Mouse (Mus musculus) liver (tissue): ENCODE measurements at regions not wholly inside any gene's neighbourhood (a gene's known extent, or its start where the extent isn't known, plus 50 kb on each side); places are given as distances from the start of the nearest gene placed in this dataset.

Experiments used
- DNase-seq: peaks from one replicate; pipeline ENCODE4 v3.0.0-alpha.2; 2020; ENCODE audit warnings: mixed read lengths

DNA sequence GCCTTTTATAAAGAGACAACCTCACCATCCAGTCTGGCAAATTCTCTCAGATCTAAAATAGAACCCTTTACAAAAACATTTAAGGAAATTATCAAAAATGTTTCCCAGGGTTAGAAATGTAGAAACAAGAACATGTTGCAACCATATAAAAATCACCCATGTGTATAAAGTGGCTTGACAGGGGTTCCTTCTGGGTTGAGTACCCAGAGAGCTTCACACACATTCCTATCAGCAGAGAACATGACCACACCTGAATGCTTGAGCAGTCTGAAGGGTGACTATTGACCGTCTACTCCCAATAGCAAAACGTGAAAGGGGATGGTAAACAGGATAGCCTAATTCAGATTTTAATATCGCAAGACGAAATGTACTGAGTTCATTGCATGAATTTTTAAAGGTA is 57.8 kb upstream of the Zfand5 start:
- DNase-seq: no peak

DNA sequence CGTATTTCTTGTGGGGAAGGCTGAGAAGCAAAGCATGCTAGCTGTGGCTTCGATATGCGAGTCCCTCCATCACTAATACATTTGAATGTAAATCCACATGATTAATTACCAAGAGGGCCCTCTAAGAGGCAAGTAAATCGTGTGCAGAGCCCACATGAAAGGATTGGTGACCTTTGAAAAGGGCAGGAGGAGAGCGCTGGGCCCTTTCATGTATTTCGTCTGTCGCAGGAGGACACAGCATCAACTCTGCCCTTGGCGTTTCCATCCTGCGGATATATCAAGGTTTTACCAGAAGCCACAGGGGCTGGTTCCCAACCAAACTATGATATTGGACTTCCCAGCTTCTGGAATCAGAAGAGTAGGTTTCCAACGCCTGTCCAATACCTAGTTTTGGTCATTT is 78.6 kb upstream of the Zfand5 start:
- no peak for DNase-seq

DNA sequence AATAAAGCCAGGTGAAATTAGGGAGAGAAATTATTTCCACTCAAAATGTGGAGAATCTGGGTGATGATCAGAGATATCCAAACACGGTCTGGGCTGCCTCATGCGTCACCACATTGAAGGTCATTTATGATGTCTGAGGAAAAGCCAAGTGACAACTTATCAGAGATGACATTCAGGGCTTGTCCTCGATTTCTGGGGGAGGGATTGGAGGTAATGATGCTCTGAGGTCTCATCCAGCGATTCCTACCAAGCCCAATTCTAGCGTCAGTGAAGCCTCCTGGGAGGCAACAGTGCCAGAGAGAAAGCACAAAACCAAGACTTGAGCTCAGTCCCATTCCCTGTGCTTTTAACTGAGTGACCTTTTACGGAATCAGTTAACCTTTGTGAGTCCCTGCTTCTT is 79.5 kb upstream of the Zfand5 start:
- no peak for DNase-seq

DNA sequence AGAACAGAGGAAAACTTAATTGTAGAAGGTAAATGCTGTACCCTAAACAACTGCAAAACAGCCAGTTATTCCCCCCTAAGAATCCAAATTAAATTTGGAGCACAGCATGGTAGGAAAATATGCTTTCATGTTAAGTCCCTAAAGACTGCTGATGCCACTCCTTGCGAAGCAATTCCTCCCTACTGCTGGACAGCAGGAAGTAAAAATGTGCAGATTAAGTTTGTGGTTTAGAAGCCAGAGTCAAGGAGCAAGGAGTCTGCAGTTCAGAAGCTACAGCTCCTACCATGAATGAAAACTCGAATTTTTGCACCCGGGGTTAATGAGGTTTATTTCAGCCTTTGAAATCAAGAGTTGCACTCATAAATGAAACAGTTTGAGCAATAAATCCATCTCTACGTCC is 82.9 kb upstream of the Zfand5 start:
- no peak for DNase-seq

DNA sequence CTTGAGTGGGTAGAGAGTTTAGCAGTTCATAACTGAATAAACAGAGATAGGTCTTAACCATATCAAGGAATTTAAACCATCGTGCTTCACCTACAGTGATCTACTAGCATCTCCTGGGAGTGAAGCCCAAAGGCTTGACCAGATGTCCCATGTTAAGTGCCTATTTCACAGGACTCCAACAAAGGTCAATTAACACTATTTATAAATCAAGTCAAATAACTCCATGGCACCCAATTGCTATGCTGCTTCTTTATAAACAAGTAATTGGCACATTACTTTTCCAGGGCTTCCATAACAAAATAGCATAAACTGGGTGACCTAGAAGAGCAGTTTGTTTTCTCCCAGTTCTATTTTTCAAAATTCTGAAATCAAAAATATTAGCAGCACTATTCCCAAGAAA is 85.4 kb upstream of the Zfand5 start:
- DNase-seq: no peak

DNA sequence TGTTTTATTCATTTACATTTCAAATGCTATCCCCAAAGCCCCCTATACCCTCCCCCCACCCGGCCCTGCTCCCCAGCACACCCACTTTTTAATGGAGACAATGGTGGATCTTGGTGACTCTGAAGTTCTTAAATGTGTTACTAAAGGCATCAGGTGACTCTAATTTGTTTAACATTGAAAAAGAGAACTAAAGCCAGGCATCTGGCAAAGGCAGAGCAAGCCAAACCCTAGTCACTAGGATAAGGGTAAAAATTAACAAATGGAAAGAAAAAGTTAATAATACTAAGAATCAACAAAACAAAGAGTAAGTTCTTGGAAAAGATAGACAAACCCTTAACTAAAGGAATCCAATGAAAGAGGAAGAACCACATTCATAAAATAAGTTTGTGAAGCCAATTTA is 86.1 kb upstream of the Zfand5 start:
- no peak for DNase-seq

DNA sequence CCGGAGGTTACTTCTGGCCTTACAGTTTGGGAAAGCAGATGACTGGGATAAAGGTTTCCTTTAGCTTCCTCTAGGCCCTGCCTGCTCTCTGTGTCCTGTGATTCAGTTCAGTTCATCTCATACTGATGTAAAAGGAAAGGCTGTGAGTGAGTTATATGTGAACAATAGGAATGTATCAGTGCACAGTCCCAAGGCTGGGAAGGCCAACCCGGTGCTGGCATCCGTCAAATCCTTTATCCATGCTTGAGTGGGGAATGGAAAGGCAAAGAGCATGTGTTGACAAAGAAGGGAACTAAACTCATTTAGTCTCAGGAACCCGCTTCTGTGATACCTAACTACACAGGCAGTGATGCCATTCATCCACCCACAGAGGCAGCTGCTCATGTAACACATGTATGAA is 89.0 kb upstream of the Zfand5 start:
- no peak for DNase-seq

DNA sequence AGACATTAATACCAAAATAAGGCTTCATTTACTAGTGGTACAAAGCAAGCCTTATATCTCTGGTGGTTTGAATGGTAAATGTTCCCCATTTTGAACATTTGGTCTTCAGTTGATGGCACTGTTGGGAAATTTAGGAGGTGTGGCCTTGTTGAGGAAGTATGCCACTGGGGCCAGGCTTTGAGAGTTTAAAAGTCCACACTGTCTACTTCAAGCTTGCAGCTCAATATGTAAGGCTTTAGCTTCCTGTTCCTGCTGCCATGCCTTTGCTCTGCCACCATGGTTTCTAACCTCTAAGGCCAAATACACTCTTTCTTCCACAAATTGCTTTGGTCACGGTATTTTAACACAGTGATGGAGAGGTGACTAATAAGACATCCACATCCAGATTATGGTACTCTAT is 92.2 kb upstream of the Zfand5 start:
- DNase-seq: no peak

DNA sequence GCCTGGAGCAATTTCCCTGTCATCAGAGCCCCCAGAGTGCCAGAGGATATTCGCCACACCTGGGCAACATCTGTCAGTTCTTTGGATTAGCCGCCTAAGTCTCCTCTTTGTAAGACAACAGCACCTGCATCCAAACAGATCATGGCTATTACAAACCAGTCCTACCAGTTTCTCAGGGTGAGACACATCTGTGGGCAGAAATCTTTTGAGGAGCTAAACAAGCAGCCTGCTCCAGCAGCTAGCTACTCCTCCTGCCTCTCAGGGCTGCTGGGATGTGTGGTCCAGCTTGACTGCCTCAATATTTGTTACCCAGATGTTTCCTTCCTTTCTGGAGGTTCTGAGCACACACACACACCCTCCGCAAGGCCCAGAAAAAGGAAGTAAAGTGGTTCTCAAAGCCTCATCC is 96.6 kb upstream of the Zfand5 start:
- DNase-seq: peak; percentile 10

DNA sequence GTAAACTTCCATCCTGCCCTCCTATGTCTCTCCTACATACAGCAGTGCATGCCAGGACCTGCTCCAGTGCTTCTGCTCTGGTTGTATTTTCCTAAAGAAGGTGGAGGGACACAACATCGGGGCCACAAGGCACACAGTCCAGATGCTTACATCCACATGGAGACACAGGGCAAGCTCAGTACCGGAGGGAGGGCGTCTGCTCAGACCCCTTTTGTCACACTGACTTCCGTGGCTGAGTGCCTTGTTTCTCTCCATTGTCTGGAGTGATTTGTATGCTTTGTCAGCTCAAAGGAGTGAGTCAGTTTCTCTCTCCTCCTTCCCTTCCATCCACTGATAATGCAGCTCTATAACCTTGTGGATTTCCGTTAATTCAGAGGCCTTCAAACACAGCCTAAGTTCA is 97.4 kb upstream of the Zfand5 start:
- no peak for DNase-seq

DNA sequence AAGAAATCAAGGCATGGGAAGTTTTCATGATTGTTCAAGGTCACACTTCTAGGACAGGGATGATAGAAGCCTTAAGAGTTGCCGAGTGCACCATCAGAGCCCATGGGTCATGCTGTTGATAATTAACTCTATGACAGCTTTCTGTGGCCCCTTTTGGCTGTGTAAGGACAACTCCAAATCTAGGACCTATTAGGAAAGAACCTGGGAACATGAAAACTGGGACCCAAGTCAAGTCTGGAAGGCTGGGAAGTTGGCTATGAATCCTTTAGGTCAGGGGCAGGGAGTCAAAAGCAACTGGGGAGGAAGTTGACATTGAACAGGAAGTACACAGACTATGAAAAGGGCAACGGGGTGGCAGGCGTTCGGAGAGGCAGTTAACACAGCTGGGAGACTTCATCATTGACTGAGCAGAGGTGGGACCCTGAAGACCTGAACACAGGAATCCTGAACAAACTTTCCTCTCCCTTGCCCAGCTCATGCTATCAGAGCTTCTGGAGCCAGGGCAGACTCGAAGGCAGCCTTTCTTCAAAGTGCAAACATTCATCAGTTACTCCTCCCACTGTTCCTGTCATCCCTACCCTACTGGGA is 98.1 kb upstream of the Zfand5 start:
- DNase-seq: no peak

DNA sequence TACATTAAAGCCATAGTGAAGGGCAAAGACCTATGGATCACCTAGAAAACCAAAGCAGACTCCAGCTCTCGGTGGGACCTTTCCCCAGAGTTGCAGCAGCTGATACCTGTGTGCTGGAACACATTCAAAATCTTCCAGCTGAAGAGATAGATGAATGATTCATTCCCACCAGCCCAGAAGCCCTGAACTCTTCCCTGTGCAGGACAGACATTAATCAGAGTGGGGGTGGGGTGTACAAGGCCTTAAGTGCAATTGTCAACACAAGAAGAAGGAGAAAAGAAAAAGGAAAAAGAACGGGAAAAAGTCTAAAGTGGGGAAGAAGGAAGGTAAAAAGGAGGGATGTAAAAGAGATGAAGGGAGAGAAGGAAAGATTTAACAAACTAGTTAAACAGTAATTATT is 100.9 kb upstream of the Zfand5 start:
- DNase-seq: no peak

DNA sequence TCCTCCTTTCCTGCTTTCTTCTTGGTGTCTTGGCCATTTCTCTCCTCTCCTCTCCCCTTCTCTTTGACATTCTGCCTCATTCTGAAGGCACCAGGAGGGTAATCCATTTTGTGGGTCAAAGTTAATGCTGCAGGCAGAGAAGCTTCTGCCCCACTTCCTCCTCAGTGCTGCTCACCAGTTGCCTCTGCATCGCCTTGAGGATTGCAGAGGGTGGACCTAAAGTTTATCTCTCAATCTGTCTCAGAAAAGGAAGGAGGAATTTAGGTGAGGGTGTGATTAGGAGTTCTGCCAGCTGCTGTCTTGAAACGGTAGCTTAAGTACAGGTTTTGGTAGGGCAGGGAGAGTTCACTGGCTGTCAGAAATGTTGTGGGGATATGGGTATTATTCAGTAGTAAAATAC is 101.3 kb upstream of the Zfand5 start:
- no peak for DNase-seq

DNA sequence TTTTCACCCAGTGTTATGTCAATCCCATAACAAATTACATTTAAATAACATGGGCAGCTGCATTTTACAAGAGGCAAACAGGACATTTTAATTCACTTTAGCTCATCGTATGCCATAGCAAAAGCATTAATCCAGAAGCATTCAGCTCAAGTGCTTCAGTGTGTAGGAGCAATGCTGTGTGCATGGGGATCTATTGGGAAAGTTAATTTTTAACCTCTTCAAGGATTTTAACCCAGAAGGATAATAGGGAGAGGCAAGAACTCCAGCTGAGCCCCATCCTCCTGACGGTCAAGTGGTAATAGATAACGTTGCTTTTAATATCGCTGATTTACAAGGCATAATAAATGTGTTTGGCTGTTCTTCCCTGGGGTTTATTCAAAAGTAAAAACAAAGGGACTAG is 105.1 kb upstream of the Zfand5 start:
- DNase-seq: no peak

DNA sequence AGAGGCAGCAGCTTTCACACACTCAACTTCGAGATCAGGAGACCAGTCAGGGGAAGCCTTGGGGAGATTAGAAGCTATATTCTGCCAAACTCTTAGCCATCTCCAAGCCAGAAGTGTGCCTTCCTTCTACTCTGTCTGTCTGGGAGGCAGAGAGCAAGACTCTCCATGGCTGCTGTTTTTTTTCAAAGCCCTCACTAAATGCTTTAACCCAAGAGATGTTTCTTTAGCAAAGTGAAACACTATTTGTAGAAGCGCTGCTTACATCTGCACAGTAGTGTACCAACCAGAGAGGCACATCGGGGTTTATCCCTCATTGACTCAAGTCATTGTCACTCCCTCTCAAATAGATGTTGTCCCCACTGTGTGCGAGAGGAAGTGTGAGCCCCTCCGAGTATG is 105.6 kb upstream of the Zfand5 start:
- no peak for DNase-seq

DNA sequence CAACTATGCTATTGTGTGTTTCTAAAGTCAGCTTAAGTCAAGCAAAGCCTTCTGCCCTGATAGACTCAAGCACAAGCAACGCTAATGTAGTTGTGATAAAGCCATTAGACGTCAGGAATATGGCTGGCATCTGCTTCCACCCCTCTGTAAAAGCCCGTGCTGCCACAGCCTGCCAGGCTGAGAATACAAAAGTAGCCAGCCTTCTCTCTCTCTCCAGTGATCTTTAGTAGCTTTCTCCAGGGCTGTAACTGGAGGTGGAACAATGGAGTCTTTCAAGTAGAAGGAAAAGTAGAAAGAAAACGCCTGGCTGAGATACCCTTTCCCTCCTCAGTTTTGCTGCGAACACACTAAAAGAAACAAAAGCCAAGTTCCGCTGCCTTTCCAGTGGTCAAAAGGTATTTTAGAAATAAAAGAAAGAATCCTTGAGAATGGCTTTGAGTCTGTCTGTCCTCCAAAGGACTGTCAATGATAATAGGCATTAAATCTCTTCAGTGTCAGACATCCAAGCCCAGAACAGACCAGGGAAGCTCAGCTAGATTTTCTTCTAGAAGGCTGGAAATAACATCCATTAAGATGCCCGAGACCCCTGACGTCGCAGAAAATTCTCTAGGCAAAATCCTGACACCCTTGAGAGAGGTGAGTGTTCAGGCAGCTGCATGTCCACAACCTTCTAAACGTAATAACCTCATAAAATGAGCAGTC is 106.2 kb upstream of the Zfand5 start:
- DNase-seq: no peak

DNA sequence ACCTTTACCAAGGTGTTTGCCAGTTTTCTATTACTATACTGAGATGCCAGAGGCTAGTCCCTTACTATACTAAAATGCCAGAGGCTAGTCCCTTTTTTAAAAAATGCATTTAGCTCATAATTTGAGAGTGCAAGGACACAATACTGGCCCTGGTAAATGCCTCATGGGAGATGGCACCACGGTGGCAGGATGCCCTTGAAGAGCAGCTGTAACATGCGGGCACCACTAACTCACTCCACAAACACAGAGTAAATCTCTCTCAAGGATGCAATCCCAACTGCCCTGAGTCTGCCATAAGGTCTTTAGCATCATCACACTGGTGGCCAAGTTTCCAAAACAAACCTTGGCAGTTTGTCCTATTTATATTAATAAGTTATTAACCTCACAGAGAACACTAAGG is 108.1 kb upstream of the Zfand5 start:
- no peak for DNase-seq

DNA sequence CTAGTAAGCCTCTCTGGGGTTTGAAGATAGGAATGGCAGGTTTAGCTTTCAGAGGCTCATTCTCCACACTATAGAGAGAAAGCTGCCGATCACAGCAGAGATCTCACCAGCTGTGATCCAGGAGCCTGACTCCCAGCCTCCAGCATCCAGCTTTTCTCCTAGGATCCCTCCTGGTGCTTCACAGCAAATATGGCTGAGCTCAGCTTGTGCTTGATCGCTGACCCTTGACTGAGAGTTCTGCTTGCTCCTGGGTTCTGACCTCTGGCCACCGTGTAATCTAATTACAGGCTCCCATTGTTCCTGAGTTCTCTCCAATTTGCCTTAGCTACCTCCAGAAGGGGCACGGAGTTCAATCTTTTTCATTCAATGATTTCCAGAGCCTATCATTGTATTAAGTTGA is 111.1 kb upstream of the Zfand5 start:
- no peak for DNase-seq

DNA sequence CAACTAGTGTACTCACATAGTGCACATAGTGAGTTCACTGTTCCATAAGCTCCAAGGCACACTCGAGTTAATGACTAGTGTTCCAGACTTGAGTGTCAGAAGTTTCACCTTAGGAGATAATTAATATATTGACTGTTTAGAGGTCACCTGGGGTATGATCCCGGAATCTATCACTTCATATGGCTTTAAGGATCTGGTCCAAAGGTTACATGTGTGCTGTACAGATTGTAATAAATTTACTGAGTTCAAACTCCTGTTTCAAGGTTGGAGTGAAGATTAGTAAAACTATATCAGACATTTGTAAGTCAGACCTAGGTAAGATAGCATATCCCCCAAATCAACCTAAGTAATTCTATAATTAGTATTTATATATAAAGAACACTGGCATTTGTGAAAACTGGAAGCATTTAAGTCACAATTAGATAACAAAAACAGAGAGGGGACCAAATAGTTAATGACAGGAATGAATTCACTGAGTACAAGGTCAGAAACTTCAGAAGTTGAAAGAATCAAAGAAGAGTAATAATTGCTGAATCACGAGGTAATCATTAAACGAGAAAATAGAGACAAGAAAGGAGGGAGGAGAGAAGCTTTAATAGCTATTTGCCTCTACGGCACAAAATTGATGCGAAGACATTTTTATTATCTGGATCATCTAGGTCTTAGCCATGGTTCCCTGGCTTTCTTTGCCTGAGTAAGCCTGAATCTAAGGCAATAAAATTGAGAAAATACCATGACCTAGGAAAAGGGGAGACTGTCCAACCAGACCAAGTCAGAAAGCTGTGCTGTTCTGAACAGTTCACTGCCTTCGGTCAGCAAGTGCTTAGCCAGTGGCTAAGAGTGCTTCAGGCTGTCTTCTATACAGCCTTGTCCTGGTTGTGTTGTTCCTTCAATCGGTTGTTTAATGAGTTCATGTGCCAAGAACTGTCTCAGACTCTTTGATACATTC is 112.6 kb upstream of the Zfand5 start:
- no peak for DNase-seq

DNA sequence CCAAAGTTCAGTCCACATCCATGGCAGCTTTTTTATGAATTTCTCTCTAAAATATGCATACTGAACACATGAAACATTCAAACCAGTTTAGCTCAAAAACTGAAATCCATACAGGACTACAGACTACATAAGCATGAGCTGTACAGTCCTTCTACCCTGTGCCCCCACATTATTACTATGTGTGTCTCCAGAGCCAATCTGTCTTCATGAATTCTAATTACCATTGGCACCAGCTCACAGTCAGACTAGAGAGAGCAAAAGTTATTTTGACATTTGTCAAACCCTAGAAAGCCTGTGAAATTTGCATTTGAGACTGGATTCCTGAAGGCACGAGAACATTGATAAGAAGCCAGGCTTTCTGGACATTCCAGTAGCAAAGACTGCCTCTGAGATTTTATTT is 117.9 kb upstream of the Zfand5 start:
- no peak for DNase-seq

DNA sequence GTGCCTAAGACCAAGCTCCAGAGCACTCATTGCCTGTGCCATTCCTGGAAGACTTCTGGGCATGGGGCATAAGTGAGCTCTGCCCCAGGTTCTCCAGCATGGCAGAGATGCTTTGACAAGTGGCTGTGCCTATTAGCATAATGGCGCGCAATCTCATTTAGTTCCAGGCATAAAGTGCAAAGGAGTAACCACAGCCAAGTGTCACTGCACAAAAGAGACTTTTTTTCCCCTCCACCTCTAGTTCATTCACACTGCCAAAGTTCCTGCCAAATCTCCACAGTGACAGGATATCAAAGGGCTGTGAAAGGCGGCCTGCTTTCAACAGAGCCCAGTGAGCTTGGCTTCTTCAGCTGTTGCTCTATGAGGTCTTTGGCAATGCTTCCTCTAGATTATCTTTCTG is 120.1 kb upstream of the Zfand5 start:
- no peak for DNase-seq

DNA sequence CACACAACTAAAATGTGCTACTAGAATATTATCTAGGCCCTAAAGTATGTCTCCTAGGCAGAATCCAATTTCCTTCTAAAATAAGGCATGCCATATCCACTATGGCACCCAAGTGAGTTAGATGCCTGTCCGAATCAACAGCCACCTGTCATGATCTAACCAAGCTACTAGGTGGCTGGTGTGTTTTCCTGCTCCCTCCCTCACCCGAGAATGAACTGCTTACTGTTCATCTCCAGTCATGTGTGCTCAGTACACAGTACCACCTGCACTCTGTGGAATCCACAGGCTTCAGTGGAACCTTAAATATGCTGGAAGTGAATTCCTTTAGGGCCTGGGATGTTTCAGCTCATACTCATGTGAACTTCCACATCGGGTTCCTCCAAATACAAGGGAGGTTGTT is 121.2 kb upstream of the Zfand5 start:
- no peak for DNase-seq

DNA sequence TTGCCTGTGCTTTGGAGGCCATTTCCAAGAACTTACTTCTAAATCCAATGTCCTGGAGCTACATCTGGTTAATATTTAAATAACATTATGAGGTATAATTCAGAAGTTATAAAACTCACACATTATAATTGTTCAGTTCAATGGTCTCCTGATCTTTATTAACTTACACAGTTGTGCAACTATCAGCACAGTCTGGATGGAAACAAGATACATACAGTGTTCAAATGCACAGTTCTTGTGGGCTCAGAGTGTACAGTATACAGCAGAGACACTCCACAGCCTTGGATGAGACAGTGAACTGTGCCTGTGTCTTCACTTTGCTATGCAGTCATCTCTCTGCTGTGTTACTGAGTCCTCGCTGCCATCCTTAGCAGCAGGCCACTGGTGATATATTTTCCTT is 121.8 kb upstream of the Zfand5 start:
- DNase-seq: no peak

DNA sequence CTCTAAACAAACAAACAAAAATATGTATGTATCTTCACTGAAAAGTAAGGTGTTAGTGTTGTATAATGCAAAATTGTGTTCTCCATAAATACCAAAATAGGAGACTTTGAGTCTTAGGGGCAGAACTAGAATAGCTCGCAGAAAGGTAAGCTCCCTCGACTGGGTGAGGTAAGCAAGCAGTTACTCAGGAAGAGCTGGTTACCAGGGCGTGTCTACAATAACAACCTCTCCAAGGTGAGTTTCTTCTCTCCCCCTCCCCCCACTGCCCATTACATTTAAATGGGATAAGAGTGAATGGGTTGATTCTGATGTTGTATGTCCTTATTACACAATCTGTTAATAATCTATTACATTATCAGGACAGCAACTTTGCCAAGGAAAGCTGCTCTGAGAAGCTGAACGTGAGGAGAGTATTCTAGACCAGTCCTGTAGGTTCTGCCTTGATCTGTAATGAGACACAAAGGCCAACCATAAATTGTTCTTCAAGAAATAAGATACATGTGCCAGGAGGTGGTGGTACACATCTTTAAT is 125.2 kb upstream of the Zfand5 start:
- DNase-seq: no peak
